Mouse (Mus musculus): ENCODE results near the gene B4galnt3.

DNA sequence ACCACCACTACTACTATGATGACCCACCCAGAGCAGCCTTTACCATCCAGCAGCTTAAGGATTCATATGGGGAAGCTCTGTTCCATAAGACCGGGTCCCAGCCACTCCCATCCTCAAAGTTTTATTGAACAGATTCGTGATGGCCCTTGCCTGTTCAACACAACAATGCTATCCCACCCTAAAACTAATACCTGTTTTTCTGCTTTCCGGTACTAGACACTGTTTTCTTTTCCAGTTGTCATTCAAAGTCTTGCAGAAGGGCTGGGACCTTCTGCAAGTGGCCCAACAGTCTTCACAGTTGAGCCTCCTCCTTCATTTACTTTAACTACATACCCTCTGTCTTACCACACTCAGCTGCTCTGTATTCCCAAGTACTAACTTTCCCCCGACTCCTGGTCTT is 4.9 kb downstream of the B4galnt3 start:
- no peak for TF ChIP-seq CEBPB (IDR thresholded peaks at IDR 0.05; ENCODE audit: insufficient read depth, poor library complexity, severe bottlenecking)
- TF ChIP-seq MAX (IDR thresholded peaks at IDR 0.05; ENCODE audit: low read depth), result no peak
- no peak for TF ChIP-seq USF1 (IDR thresholded peaks at IDR 0.05; ENCODE audit: low read depth)
- TF ChIP-seq MYOG (IDR thresholded peaks at IDR 0.05; ENCODE audit: control insufficient read depth in 1 of 3, insufficient read depth in 1 of 3, insufficient read length in 2 of 3, low read depth in 2 of 3), result no peak
- no peak for TF ChIP-seq POLR2A (IDR thresholded peaks at IDR 0.05; ENCODE audit: insufficient read length, low read depth)
- no peak for TF ChIP-seq TCF3 (IDR thresholded peaks at IDR 0.05; ENCODE audit: insufficient read length, low read depth)
- no peak for TF ChIP-seq POLR2AphosphoS2 (IDR thresholded peaks at IDR 0.05; ENCODE audit: insufficient read length, low read depth)
- TF ChIP-seq MYOD1 (IDR thresholded peaks at IDR 0.05; ENCODE audit: control insufficient read depth in 1 of 3, insufficient read length in 2 of 3, low read depth in 2 of 3), result no peak
- TF ChIP-seq TCF12 (IDR thresholded peaks at IDR 0.05; ENCODE audit: insufficient read depth, poor library complexity, severe bottlenecking), result no peak
- TF ChIP-seq E2F4 (IDR thresholded peaks at IDR 0.05; ENCODE audit: insufficient read depth), result no peak
